Mouse (Mus musculus): ENCODE measurements around the gene Depdc5. TPM values are rescaled to one million over a fixed set of nuclear protein-coding genes. Genes with fewer than 3 reads are reported as not detected.
"Not testable (repeated sequence)": the region's sequence is repeated elsewhere in the genome, so short reads cannot be mapped to it uniquely, and the experiment has no call there.

The Depdc5 gene
- polyA plus RNA-seq, 1 experiment from 2014 or later: 26.1 TPM

- no peaks in the 10 kb centered on the region for H3K9me3 ChIP-seq
- peak within 1 kb of the TSS; percentile 87 for H3K4me3 ChIP-seq
- H3K4me2 ChIP-seq: peak within 1 kb of the TSS; percentile 80
- peak; percentile 97 for ATAC-seq (ENCODE audit: low FRiP score, low read depth)
- peak within 1 kb of the TSS; percentile 89 for H3K9ac ChIP-seq
- peak within 1 kb of the TSS; percentile 87 for H3K27ac ChIP-seq (replicated peaks)
- peaks cover 36% of the 10 kb centered on the region for H3K4me1 ChIP-seq (replicated peaks)
- H3K27me3 ChIP-seq: no peaks in the 10 kb centered on the region
- under 1% methylated on average over 51 of the region's 51 CpGs for WGBS
- H3K36me3 ChIP-seq: no peaks in the 10 kb centered on the region
Observed at GRCm38 (mm10) chr5:32853731-32854507, 9.6 kb upstream of the Depdc5 start, which contains the start of gene Prr14l. TSS of gene Prr14l (minus strand) at chr5:32854256.

GRCm38 (mm10) chr5:32854818-32855217 lies 8.7 kb upstream of the Depdc5 start:
- H3K4me3 ChIP-seq: no peak overlapping the region
- peaks cover 36% of the 10 kb centered on the region for H3K4me1 ChIP-seq (replicated peaks)
- ATAC-seq (ENCODE audit: low FRiP score, low read depth): no peak
- no peak overlapping the region for H3K9ac ChIP-seq
- no peaks in the 10 kb centered on the region for H3K9me3 ChIP-seq
- H3K36me3 ChIP-seq: no peaks in the 10 kb centered on the region
- no peaks in the 10 kb centered on the region for H3K27me3 ChIP-seq
- no peak overlapping the region for H3K4me2 ChIP-seq
- WGBS: 94% methylated on average over 4 of the region's 4 CpGs
- peak overlapping the region; percentile 65; the same call in 1 of the 2 replicates for H3K27ac ChIP-seq (replicated peaks)

- H3K4me2 ChIP-seq; H3K4me3 ChIP-seq; H3K36me3 ChIP-seq; H3K27ac ChIP-seq (replicated peaks); H3K9me3 ChIP-seq; ATAC-seq (ENCODE audit: low FRiP score, low read depth); H3K9ac ChIP-seq; H3K27me3 ChIP-seq: not testable (repeated sequence)
- H3K4me1 ChIP-seq (replicated peaks): peaks cover 36% of the 10 kb centered on the region
- 92% methylated on average over 2 of the region's 3 CpGs for WGBS
Observed at GRCm38 (mm10) chr5:32855274-32855673, 8.2 kb upstream of the Depdc5 start.

DNA sequence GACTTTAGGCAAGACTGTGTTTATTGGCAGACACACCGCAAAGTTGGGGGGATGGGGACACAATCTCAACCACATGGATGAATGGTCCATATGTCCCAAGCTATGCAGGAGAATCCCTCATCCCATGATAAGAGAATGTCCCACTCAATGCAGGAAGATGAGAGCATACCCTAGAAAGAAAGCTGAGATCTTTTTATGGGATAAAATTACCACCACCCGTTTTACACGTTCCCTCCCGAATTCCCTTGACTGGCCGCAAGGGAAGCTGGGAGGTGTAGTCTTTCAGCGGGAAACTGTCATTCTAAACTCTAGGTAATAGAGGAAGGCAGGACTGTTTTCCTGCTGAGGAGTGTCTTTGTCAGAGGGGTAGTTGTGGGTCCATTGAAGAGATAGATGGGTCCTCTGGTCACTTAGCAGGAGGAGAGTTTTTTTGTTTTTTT lies 5.7 kb upstream of the Depdc5 start:
- WGBS: 3% methylated on average over 6 of the region's 6 CpGs
- Histone ChIP-seq H3K4me1 (replicated peaks) (peaks cover 16% of the 10 kb centered on the region), H3K9ac (peak overlapping the region; percentile 52), H3K9me3 (no peaks in the 10 kb centered on the region), H3K4me3 (peak overlapping the region; percentile 47), H3K4me2 (peak overlapping the region; percentile 64), H3K27ac (replicated peaks) (peak overlapping the region; percentile 76), H3K27me3 (no peaks in the 10 kb centered on the region), H3K36me3 (no peaks in the 10 kb centered on the region)
- ATAC-seq (ENCODE audit: low FRiP score, low read depth): peak; percentile 20; the same call in 1 of the 2 replicates

- 88% methylated on average over 1 of the region's 1 CpGs for WGBS
- H3K9ac ChIP-seq: no peak overlapping the region
Observed at GRCm38 (mm10) chr5:32861082-32861481, 2.4 kb upstream of the Depdc5 start.

GRCm38 (mm10) chr5:32862469-32863132 lies 900 bp upstream of the Depdc5 start:
- Histone ChIP-seq H3K4me1 (replicated peaks) (peaks cover 14% of the 10 kb centered on the region), H3K27ac (replicated peaks) (no peak overlapping the region), H3K4me3 (peak overlapping the region; percentile 82; the same call in 1 of the 2 replicates), H3K36me3 (no peaks in the 10 kb centered on the region), H3K4me2 (peak overlapping the region; percentile 89), H3K9ac (no peak overlapping the region), H3K9me3 (no peaks in the 10 kb centered on the region), H3K27me3 (no peaks in the 10 kb centered on the region)
- WGBS: 70% methylated on average over 6 of the region's 6 CpGs
- no peak for ATAC-seq (ENCODE audit: low FRiP score, low read depth)

More at GRCm38 (mm10) chr5:32861082-32861481, 2.4 kb upstream of the Depdc5 start:
- Histone ChIP-seq H3K4me3 (no peak overlapping the region), H3K27ac (replicated peaks) (no peak overlapping the region), H3K9me3 (no peaks in the 10 kb centered on the region), H3K27me3 (no peaks in the 10 kb centered on the region), H3K4me2 (no peak overlapping the region), H3K36me3 (no peaks in the 10 kb centered on the region), H3K4me1 (replicated peaks) (peaks cover 18% of the 10 kb centered on the region)
- ATAC-seq (ENCODE audit: low FRiP score, low read depth): no peak

- Histone ChIP-seq H3K4me3 (no peak overlapping the region), H3K4me1 (replicated peaks) (peaks cover 7% of the 10 kb centered on the region), H3K9me3 (no peaks in the 10 kb centered on the region), H3K36me3 (peaks cover 32% of the 10 kb centered on the region), H3K27me3 (no peaks in the 10 kb centered on the region), H3K27ac (replicated peaks) (no peak overlapping the region), H3K9ac (no peak overlapping the region), H3K4me2 (no peak overlapping the region)
- 97% methylated on average over 5 of the region's 5 CpGs for WGBS
- no peak for ATAC-seq (ENCODE audit: low FRiP score, low read depth)
Observed at GRCm38 (mm10) chr5:32869389-32870024, 6.0 kb downstream of the Depdc5 start.

- Histone ChIP-seq H3K9ac (no peak overlapping the region), H3K27ac (replicated peaks) (no peak overlapping the region), H3K36me3 (peaks cover 41% of the 10 kb centered on the region), H3K9me3 (no peaks in the 10 kb centered on the region), H3K4me1 (replicated peaks) (no peaks in the 10 kb centered on the region), H3K27me3 (no peaks in the 10 kb centered on the region), H3K4me3 (no peak overlapping the region), H3K4me2 (no peak overlapping the region)
- WGBS: 96% methylated on average over 5 of the region's 5 CpGs
- no peak for ATAC-seq (ENCODE audit: low FRiP score, low read depth)
Observed at GRCm38 (mm10) chr5:32872346-32872745, 8.8 kb downstream of the Depdc5 start.

DNA sequence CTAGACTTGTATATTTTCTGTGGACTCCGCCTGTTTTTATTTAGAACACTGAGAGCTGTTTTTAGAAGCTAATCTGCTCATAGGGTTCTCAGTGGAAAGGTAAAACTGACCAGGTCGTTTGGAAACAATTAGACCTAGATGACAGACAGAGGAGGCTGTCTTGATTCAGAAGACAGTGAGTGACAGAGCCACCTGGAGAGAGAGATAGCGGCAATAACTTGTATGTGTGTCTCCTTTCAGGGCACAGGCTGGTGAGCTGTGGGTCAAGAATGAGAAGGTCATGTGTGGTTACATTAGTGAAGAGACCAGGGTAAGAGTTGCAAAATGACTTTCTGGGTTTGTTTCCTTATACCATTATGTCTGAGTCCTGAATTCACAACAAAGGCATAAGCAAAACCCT lies 23.2 kb downstream of the Depdc5 start:
- 75% methylated on average over 3 of the region's 3 CpGs for WGBS
- no peak overlapping the region for H3K27ac ChIP-seq (replicated peaks)
- no peaks in the 10 kb centered on the region for H3K9me3 ChIP-seq
- H3K9ac ChIP-seq: no peak overlapping the region
- H3K4me3 ChIP-seq: no peak overlapping the region
- no peak overlapping the region for H3K4me2 ChIP-seq
- H3K4me1 ChIP-seq (replicated peaks): no peaks in the 10 kb centered on the region
- no peaks in the 10 kb centered on the region for H3K27me3 ChIP-seq
- peaks cover 70% of the 10 kb centered on the region for H3K36me3 ChIP-seq
- no peak for ATAC-seq (ENCODE audit: low FRiP score, low read depth)

DNA sequence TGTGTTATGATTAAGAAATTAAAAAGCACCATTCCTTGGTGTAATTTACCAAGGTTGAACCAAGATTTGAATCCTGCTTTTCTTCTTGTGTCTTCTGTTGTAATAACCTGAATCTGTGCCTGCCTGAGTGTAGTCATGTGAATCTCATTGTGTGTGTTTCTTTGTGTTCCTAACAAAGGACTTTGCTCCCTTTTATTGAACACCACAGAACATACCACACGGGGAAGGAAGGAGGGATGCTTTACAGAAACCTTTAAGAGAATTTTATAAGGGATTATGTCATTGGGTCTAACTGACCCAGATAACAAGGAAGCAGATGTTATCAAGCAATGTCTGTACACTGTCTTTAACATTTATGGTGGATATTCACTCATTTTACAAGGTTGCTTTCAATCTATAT lies 44.0 kb downstream of the Depdc5 start:
- Histone ChIP-seq H3K4me3 (no peak overlapping the region), H3K9me3 (no peaks in the 10 kb centered on the region), H3K9ac (no peak overlapping the region), H3K4me1 (replicated peaks) (no peaks in the 10 kb centered on the region), H3K27me3 (no peaks in the 10 kb centered on the region), H3K27ac (replicated peaks) (no peak overlapping the region), H3K4me2 (no peak overlapping the region), H3K36me3 (peaks cover 62% of the 10 kb centered on the region)
- WGBS: 39% methylated on average over 1 of the region's 1 CpGs
- ATAC-seq (ENCODE audit: low FRiP score, low read depth): no peak

DNA sequence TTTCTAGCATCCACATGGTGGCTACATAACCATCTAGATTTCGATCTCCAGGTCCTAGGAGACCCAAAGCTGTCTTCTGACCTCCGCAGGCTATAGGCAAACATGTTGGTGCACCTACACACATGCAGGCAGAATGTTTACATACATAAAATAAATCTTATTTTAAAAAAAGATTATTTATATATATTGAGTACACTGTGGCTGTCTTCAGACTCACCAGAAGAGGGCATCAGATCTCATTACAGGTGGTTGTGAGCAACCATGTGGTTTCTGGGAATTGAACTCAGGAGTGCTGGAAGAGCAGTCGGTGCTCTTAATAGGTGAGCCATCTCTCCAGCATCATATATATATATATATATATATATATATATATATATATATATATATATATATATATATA lies 50.6 kb downstream of the Depdc5 start:
- ATAC-seq (ENCODE audit: low FRiP score, low read depth): no peak
- peaks cover 50% of the 10 kb centered on the region for H3K36me3 ChIP-seq
- 84% methylated on average over 3 of the region's 3 CpGs for WGBS

GRCm38 (mm10) chr5:32919281-32919680 lies 55.8 kb downstream of the Depdc5 start:
- H3K4me2 ChIP-seq; ATAC-seq (ENCODE audit: low FRiP score, low read depth); H3K4me1 ChIP-seq (replicated peaks); H3K9me3 ChIP-seq; H3K27ac ChIP-seq (replicated peaks); H3K9ac ChIP-seq; H3K4me3 ChIP-seq; H3K27me3 ChIP-seq: not testable (repeated sequence)
- peaks cover 44% of the 10 kb centered on the region for H3K36me3 ChIP-seq
- WGBS: 92% methylated on average over 2 of the region's 2 CpGs

More for the DNA sequence above, 50.6 kb downstream of the Depdc5 start:
- no peak overlapping the region for H3K4me2 ChIP-seq
- no peaks in the 10 kb centered on the region for H3K9me3 ChIP-seq
- no peaks in the 10 kb centered on the region for H3K4me1 ChIP-seq (replicated peaks)
- H3K4me3 ChIP-seq: no peak overlapping the region
- H3K27ac ChIP-seq (replicated peaks): no peak overlapping the region
- no peaks in the 10 kb centered on the region for H3K27me3 ChIP-seq
- H3K9ac ChIP-seq: no peak overlapping the region

Data from hindbrain, embryonic 15.5 days (tissue).